Mouse (Mus musculus): ENCODE results near the gene Srgap3. TPM values are rescaled to one million over a fixed set of nuclear protein-coding genes. Genes with fewer than 3 reads are reported as not detected.

Gene Srgap3
- total RNA-seq, 1 experiment, result 3.3 TPM

- in situ Hi-C loops (cut with MboI; ENCODE audit: low sequenced_read_pairs in 2 of 2, unreplicated experiment in 2 of 2), result no loop called here
- no peaks in the 10 kb centered on the region for H3K36me3 ChIP-seq (ENCODE audit: control insufficient read depth, insufficient read depth, low read length, poor library complexity, severe bottlenecking)
- H3K9ac ChIP-seq (ENCODE audit: insufficient read depth, low read depth, low read length, poor library complexity, severe bottlenecking), result no peak overlapping the region
- TF ChIP-seq ZC3H11A (IDR thresholded peaks at IDR 0.05; ENCODE audit: borderline replicate concordance, low read depth, low read length), result no peak
- TF ChIP-seq CHD2 (IDR thresholded peaks at IDR 0.05; ENCODE audit: low read depth, low read length), result no peak
- no peak for TF ChIP-seq MAFK (IDR thresholded peaks at IDR 0.05; ENCODE audit: insufficient read depth, low read depth, low read length)
- no peak for TF ChIP-seq HCFC1 (IDR thresholded peaks at IDR 0.05; ENCODE audit: borderline replicate concordance, insufficient read depth, low read length)
- no peak for TF ChIP-seq ZNF384 (IDR thresholded peaks at IDR 0.05; ENCODE audit: low read depth, low read length)
- DNase-seq (ENCODE audit: low read depth, low spot score), result no peak
- peaks cover 2 to 21% of the 10 kb centered on the region in 2 experiments for H3K4me1 ChIP-seq (ENCODE audit: control insufficient read depth in 2 of 2, insufficient read depth in 2 of 2, low read length in 2 of 2, poor library complexity in 1 of 2)
- no peak overlapping the region for H3K27ac ChIP-seq (ENCODE audit: insufficient read depth, low read depth, low read length, poor library complexity, severe bottlenecking)
- H3K9me3 ChIP-seq (ENCODE audit: control insufficient read depth, insufficient read depth, low read depth, low read length), result no peaks in the 10 kb centered on the region
- no peak overlapping the region for H3K4me3 ChIP-seq (ENCODE audit: insufficient read depth in 1 of 2, low read depth in 1 of 2, low read length in 2 of 2, poor library complexity in 1 of 2, severe bottlenecking in 1 of 2)
Observed at GRCm38 (mm10) chr6:112971116-112971768, 24.2 kb upstream of the Srgap3 start.

- no peak overlapping the region for H3K27ac ChIP-seq (ENCODE audit: insufficient read depth, low read depth, low read length, poor library complexity, severe bottlenecking)
- in situ Hi-C loops (cut with MboI; ENCODE audit: low sequenced_read_pairs in 2 of 2, unreplicated experiment in 2 of 2), result no loop called here
Observed at GRCm38 (mm10) chr6:112967359-112967758, 20.3 kb upstream of the Srgap3 start.

GRCm38 (mm10) chr6:112958360-112958759 lies 11.3 kb upstream of the Srgap3 start:
- no peak overlapping the region for H3K4me3 ChIP-seq (ENCODE audit: insufficient read depth in 1 of 2, low read depth in 1 of 2, low read length in 2 of 2, poor library complexity in 1 of 2, severe bottlenecking in 1 of 2)
- no peaks in the 10 kb centered on the region for H3K9me3 ChIP-seq (ENCODE audit: control insufficient read depth, insufficient read depth, low read depth, low read length)
- no peak for DNase-seq (ENCODE audit: low read depth, low spot score)
- no peaks in the 10 kb centered on the region for H3K36me3 ChIP-seq (ENCODE audit: control insufficient read depth, insufficient read depth, low read length, poor library complexity, severe bottlenecking)
- H3K9ac ChIP-seq (ENCODE audit: insufficient read depth, low read depth, low read length, poor library complexity, severe bottlenecking), result no peak overlapping the region
- TF ChIP-seq ZC3H11A (IDR thresholded peaks at IDR 0.05; ENCODE audit: borderline replicate concordance, low read depth, low read length) (no peak), HCFC1 (IDR thresholded peaks at IDR 0.05; ENCODE audit: borderline replicate concordance, insufficient read depth, low read length) (no peak), ZNF384 (IDR thresholded peaks at IDR 0.05; ENCODE audit: low read depth, low read length) (no peak), MAFK (IDR thresholded peaks at IDR 0.05; ENCODE audit: insufficient read depth, low read depth, low read length) (no peak)
- in situ Hi-C loops (cut with MboI; ENCODE audit: low sequenced_read_pairs in 2 of 2, unreplicated experiment in 2 of 2), result no loop called here
- no peak overlapping the region for H3K27ac ChIP-seq (ENCODE audit: insufficient read depth, low read depth, low read length, poor library complexity, severe bottlenecking)
- H3K4me1 ChIP-seq (ENCODE audit: control insufficient read depth in 2 of 2, insufficient read depth in 2 of 2, low read length in 2 of 2, poor library complexity in 1 of 2), result no peaks in the 10 kb centered on the region

More at GRCm38 (mm10) chr6:112967359-112967758, 20.3 kb upstream of the Srgap3 start:
- no peak for DNase-seq (ENCODE audit: low read depth, low spot score)
- H3K36me3 ChIP-seq (ENCODE audit: control insufficient read depth, insufficient read depth, low read length, poor library complexity, severe bottlenecking), result no peaks in the 10 kb centered on the region
- peaks cover 2 to 10% of the 10 kb centered on the region in 2 experiments; a peak in 3 of 4 replicates for H3K4me1 ChIP-seq (ENCODE audit: control insufficient read depth in 2 of 2, insufficient read depth in 2 of 2, low read length in 2 of 2, poor library complexity in 1 of 2)
- H3K9me3 ChIP-seq (ENCODE audit: control insufficient read depth, insufficient read depth, low read depth, low read length), result no peaks in the 10 kb centered on the region
- no peak overlapping the region for H3K4me3 ChIP-seq (ENCODE audit: insufficient read depth in 1 of 2, low read depth in 1 of 2, low read length in 2 of 2, poor library complexity in 1 of 2, severe bottlenecking in 1 of 2)
- H3K9ac ChIP-seq (ENCODE audit: insufficient read depth, low read depth, low read length, poor library complexity, severe bottlenecking), result no peak overlapping the region
- no peak for TF ChIP-seq HCFC1 (IDR thresholded peaks at IDR 0.05; ENCODE audit: borderline replicate concordance, insufficient read depth, low read length)
- no peak for TF ChIP-seq MAFK (IDR thresholded peaks at IDR 0.05; ENCODE audit: insufficient read depth, low read depth, low read length)
- no peak for TF ChIP-seq ZNF384 (IDR thresholded peaks at IDR 0.05; ENCODE audit: low read depth, low read length)
- TF ChIP-seq ZC3H11A (IDR thresholded peaks at IDR 0.05; ENCODE audit: borderline replicate concordance, low read depth, low read length), result no peak
- TF ChIP-seq CHD2 (IDR thresholded peaks at IDR 0.05; ENCODE audit: low read depth, low read length), result no peak

- no peaks in the 10 kb centered on the region for H3K36me3 ChIP-seq (ENCODE audit: control insufficient read depth, insufficient read depth, low read length, poor library complexity, severe bottlenecking)
- no peak for TF ChIP-seq MAFK (IDR thresholded peaks at IDR 0.05; ENCODE audit: insufficient read depth, low read depth, low read length)
- TF ChIP-seq ZC3H11A (IDR thresholded peaks at IDR 0.05; ENCODE audit: borderline replicate concordance, low read depth, low read length), result no peak
- TF ChIP-seq ZNF384 (IDR thresholded peaks at IDR 0.05; ENCODE audit: low read depth, low read length), result no peak
- no peak for TF ChIP-seq CHD2 (IDR thresholded peaks at IDR 0.05; ENCODE audit: low read depth, low read length)
- no peak overlapping the region for H3K4me3 ChIP-seq (ENCODE audit: insufficient read depth in 1 of 2, low read depth in 1 of 2, low read length in 2 of 2, poor library complexity in 1 of 2, severe bottlenecking in 1 of 2)
- no peak overlapping the region for H3K27ac ChIP-seq (ENCODE audit: insufficient read depth, low read depth, low read length, poor library complexity, severe bottlenecking)
- in situ Hi-C loops (cut with MboI; ENCODE audit: low sequenced_read_pairs in 2 of 2, unreplicated experiment in 2 of 2), result no loop called here
- no peaks in the 10 kb centered on the region for H3K9me3 ChIP-seq (ENCODE audit: control insufficient read depth, insufficient read depth, low read depth, low read length)
- DNase-seq (ENCODE audit: low read depth, low spot score), result no peak
- H3K4me1 ChIP-seq (ENCODE audit: control insufficient read depth in 2 of 2, insufficient read depth in 2 of 2, low read length in 2 of 2, poor library complexity in 1 of 2), result no peaks in the 10 kb centered on the region
- no peak overlapping the region for H3K9ac ChIP-seq (ENCODE audit: insufficient read depth, low read depth, low read length, poor library complexity, severe bottlenecking)
Observed at GRCm38 (mm10) chr6:112957583-112958280, 10.7 kb upstream of the Srgap3 start.
